Mouse (Mus musculus): ENCODE measurements around the gene Cavin1. TPM values are rescaled to one million over a fixed set of nuclear protein-coding genes. Genes with fewer than 3 reads are reported as not detected.
"Not testable (repeated sequence)": the region's sequence is repeated elsewhere in the genome, so short reads cannot be mapped to it uniquely, and the experiment has no call there.

Gene Cavin1
- 10 to 100 TPM; 14.2 to 15.8 TPM for total RNA-seq (2021)

DNA sequence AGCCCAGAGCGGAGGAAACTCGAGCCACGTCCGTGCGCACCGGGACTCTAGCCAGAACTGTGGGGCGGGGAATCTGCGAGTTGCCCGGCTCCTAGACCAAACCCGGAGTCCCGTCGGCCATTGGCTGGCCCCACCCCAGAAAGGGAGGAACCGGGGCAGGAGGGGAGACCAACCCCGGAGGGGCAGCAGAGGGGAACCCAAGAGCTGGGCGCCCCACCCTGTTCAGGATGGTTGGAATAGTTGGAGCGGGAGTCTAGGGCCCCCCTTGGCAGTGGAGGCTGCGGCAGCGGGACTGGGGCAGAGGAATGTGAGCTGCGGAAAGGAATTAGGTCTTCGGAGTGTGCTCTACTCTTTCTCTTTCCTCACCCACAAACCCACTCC lies at the start of gene Cavin1:
Cavin1 (minus strand) TSS at position 331 of the 381 bp plus-strand sequence.
- peak; percentile 25 to 49 for DNase-seq (ENCODE audit: extremely low spot score in 1 of 2, low spot score in 1 of 2)

DNA sequence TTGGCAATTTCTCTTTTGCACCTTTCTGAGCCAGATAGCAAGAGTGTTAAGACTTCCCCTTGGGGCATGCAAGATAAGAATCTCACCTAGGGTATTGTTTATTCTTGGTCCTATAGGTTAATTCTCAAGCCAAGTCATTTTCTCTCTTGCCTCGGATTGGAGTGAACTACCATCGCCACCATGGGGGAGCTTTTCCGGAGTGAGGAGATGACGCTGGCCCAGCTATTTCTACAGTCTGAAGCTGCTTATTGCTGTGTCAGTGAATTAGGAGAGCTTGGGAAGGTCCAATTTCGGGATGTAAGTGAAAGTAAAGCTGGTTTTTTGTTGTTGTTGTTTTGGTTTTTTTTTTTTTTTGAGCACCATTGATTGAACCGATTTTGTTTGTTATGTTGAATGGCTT lies 41.0 kb upstream of the Cavin1 start:
- no peak for DNase-seq (ENCODE audit: extremely low spot score in 1 of 2, low spot score in 1 of 2)

DNA sequence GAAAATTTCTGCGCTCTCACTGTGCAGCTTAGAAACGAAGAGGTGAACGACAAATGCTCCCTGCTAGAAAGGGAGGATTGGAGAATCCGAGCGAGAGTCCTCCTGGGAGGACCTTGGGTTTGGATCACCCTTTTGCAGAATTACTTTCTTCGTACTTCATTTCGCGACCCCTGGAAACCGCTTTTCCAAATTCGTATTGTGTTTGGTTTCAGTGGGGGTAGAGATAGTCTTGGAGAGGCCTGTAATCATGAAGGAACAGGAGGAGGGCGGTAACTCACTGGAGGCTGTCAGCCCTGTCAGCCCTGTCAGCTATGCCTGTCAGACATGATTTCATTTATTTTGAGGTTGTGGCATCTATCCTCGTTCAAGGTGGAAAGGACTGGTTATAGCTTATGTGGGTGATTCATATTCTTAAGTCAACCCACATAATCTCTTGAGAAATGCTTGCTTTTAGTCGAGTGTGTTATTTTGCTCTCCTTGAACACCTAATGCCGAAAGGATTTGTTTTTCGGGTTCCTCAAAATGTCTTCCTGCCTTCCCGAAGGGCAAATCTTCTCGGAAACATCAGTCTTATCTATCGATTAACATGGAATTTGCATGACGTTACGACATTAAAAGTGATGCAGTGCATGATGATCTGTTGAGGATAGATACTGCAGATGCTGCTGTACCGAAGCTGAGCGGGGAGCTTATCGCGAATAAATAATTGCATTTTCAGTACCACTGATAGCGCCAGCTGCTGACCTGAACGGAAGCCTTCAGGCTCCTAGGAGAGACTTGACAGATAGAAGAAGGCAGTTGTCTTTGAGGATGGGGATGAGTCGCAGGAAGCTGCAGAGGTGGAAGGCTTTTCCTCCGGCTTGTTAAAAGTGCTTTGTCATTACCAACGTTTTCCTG lies 39.4 kb upstream of the Cavin1 start:
- DNase-seq (ENCODE audit: extremely low spot score in 1 of 2, low spot score in 1 of 2) = peak; percentile 23 to 32

DNA sequence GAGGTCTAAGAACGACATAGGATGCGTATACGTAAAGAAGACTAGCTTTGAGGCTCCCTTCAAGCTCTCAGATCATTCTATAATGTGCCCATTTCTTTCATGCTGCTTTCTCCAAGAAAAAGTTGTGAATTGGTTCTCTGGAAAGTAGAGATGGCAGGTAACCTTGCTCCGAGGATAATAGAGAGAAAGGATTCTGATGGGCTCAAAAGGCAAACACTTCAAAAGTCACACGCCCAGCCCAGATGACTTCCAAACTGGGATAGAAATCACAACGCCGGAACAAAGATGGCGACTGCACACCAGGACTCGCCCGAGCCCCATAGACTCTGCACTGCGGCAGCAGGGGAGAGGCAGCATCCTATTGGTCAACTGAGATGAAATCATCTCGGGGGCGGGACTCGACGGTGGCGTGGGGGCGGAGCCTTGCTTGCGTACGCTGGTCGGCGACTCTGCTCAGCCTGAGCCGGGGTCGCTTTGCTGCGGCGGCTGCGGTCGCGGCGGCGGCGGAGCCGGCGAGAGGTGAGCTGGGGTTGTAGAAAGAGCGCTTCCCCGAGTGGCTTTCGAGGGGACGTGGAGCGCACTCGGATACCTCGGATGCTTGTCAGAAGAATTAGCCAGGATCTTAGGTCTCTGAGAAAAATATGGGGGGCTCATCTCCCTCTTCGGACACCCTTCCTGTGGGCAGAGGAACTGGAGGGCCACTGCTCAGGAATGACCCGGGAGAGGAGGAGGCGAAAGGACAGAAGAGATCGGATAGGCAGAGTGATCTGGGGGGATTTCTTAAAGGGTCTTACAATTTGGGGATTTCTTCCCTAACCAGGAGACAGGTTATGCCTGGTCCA lies 38.6 kb upstream of the Cavin1 start, which contains the start of gene Atp6v0a1:
Atp6v0a1 (plus strand) TSS at position 407 of the 842 bp plus-strand sequence.
- peak; percentile 91 to 93 for DNase-seq (ENCODE audit: extremely low spot score in 1 of 2, low spot score in 1 of 2)

DNA sequence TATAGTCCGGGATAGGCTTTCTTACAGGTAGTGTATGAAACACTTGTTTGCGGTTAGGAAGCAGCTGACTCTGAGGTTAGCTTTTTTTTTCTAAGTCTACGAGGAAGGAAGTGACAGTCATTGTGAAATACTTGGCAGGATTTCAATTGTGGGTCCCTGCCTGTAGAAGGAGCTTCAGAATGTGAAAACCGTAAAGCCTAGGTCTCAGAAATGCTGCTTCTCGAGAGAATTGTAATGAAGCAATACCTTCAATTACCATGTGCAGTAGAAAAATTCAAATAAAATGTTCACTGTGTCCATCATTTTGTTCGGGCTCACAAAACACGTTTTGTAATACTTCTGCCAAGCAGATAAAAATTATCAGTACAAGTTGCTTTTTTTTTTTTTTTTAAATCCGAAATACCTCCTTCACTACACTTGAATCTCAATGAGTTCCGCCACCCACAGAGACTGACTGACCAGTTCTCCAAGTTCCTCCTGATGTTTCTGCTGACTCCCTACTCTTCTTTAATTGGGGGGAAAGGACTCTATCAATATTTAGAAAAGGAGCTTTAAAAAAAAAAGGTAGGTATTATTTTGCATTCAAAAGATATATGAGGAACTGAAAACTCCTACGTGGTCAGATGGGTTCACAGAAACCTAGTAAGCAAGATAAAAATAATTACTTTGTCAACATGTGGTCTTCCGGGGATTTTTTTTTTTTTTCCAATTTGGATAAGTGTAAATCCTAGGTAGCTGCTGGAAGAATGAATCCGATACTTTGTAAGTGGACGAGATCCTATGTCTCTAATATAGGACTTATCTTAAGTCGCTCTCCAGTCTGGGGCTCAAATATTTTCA lies 37.7 kb upstream of the Cavin1 start:
- no peak for DNase-seq (ENCODE audit: extremely low spot score in 1 of 2, low spot score in 1 of 2)

DNA sequence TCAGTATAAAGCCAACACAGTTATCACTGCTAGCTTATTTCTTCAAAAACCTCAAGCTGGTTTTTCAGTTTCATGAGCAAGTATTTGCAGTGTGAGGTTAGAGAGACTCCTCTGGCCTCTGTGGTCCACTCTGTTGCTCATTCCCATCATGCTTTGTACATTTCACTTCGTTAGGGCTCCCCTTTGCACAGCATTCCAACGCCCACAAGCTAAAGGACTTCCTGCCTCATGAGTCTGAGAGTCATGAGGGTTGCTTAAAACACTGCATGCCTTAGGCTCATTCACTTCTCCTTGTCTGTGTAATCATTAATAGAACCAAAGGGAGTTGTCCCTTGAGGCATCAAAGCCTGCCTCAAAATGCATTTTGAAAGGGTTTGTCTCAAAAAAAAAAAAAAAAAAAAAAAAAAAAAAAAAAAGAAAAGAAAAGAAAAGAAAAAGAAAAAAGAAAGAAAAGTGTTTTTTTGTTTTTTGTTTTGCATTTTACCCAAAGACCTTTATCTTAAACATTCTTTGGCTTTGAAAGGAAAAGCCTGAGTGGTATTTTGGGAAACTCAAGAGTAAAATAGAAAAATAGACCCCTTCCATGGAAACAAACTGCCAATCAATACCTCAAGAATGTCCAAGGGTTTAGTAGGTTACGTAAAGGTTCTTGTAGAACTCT lies 32.5 kb upstream of the Cavin1 start:
- DNase-seq (ENCODE audit: extremely low spot score in 1 of 2, low spot score in 1 of 2) = no peak

DNA sequence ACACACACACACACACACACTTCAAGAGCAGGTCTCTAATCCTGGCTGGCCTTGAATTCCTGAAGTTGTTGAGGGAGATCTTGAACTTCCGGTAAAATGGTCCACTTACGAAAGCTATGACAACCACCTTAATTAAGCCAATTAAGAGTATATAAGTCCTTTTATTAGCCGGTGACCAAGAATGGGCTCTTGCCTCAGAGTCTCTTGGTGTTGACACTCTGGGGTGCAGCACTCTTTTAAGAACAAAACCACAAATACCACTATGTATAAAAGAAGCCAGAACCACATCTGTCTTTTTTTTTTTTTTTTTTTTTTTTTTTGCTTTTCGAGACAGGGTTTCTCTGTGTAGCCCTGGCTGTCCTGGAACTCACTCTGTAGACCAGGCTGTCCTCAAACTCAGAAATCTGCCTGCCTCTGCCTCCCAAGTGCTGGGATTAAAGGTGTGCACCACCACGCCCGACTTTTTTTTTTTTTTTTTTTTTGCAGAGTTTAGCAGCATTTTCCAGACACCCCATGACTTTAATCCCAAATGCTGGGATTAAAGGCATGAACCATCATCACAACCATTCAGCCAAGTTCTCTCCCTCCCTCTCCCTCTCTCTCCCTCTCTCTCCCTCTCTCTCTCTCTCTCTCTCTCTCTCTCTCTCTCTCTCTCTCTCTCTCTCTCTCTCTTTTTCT lies 31.3 kb upstream of the Cavin1 start:
- DNase-seq (ENCODE audit: extremely low spot score in 1 of 2, low spot score in 1 of 2) = not testable (repeated sequence)

DNA sequence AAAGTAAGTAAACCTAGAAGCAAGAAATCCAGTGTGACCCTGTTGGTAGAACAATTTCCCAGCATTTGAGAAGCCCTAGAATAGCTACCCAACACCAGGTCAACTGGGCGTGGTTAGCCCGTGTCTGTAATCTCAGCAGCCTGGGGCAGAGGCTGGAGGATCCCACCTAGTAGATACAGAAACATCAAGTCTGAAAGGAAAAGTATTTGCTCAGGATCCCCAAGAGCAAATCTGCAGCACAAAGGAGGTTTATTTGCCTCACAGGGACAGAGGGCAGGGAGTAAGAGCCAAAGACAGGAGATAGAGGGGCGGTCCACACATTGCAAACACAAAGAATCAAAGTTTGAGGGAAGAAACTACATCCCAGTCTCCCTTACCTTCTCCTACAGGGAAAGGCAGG lies 28.6 kb upstream of the Cavin1 start:
- DNase-seq (ENCODE audit: extremely low spot score in 1 of 2, low spot score in 1 of 2) = no peak

DNA sequence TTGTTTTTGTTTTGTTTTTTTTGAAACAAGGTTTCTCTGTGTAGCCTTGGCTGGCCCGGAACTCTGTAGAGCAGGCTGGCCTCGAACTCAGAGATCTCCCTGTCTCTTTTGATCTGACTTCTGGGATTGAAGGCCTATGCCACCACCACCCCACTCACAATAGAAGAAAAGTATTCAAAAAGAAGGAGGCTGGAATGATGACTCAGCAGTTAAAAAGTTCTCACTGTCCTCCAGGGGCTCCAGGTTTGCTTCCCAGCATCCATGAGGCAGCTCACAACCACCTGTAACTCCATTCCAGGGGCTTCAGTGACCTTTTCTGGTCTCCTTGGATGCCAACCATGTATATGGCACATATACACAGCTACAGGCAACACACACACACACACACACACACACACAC lies 28.1 kb upstream of the Cavin1 start:
- no peak for DNase-seq (ENCODE audit: extremely low spot score in 1 of 2, low spot score in 1 of 2)

DNA sequence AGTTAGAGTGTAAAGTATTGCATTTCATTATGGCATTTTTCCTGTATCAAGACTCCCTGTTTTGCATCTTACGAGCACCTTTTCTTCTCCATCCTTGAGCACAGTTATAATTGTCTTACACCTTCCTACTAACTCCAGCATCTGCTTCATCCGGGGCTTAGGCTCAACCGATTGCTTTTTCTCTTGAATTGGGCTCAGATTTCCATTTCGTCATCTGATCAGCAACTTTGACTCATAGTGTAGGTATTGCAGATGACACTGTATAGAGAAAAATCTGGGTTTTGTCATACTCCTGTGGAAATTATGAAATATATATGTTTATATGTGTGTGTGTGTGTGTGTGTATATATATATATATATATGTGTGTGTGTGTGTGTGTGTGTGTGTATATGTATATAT lies 25.8 kb upstream of the Cavin1 start:
- DNase-seq (ENCODE audit: extremely low spot score in 1 of 2, low spot score in 1 of 2) = no peak

DNA sequence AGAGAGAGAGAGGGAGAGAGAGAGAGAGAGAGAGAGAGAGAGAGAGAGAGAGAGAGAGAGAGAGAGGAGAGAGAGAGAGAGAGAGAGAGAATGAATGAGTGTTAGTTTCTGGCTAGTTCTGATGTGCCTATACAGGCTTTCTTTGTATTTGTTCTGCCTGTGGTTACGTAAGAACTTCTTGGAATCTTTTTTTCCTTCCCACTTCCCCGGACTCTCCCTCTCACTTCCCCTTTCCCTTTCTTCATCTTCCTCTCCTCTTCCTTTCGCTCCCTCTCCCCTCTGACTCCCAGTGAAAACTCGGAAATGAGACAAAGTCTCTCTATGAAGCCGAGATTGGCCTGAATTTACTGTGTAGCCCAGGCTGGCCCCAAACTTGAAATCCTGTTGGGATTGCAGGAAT lies 24.0 kb upstream of the Cavin1 start:
- no peak for DNase-seq (ENCODE audit: extremely low spot score in 1 of 2, low spot score in 1 of 2)

DNA sequence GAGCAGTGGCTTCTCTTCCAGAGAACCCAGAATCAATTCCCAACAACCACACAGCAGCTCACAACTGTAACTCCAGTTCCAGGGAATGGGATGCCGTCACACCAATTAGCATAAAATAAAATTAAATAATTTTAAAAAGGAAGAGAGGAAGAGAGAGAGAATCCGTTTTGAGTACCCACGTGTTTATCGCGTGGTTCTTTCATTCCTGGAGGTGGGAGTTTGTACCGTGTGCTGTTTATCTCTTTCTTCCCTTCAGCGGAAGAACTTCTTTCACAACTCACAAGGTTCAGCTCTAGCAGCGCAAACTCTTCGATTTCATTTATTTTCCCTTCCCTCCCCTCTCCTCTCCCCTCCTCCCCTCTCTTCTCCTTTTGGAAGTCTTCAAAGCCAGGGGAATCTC lies 23.5 kb upstream of the Cavin1 start:
- no peak for DNase-seq (ENCODE audit: extremely low spot score in 1 of 2, low spot score in 1 of 2)

DNA sequence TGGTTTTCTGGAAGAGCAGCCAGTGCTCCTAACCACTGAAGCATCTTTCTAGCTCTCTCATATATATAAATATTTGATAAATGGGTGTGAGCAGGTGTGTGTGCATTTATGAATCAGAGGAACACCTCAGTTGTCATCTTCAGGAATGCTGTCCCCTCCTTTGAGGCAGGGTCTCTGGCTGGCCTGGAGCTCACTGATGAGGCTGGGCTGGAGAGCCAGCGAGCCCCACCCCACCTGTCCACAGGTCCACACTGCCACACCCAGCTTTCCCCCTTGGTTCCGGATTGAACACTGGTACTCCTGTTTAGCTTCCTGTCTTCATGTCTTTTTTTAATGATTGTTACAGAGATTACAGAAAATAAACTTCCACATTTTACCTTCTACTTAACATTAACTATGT lies 22.8 kb upstream of the Cavin1 start:
- DNase-seq (ENCODE audit: extremely low spot score in 1 of 2, low spot score in 1 of 2) = no peak

DNA sequence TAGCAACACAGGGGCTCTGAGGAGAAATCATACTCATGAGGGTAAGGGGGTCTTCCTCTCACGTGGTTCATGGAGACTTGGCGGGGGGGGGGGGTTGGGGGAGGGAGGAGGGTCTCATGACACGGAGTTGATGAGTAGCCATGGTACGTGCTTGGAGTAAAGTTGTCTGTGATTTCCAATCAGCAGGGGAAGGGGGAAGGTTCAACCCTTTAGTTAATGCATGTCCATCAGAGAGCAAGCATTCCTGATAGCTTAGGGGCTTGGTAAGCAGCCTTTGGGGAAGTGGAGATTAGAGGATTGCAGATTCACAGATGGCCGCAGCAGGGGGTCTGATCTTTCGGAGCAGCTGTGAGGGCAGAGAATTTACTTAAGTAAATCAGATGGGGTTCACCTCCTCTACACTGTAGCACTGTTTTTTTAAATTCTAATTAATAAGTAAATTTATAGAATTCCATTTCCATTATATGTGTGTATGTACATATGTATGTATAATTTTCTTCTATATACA lies 20.4 kb upstream of the Cavin1 start:
- DNase-seq (ENCODE audit: extremely low spot score in 1 of 2, low spot score in 1 of 2) = no peak

DNA sequence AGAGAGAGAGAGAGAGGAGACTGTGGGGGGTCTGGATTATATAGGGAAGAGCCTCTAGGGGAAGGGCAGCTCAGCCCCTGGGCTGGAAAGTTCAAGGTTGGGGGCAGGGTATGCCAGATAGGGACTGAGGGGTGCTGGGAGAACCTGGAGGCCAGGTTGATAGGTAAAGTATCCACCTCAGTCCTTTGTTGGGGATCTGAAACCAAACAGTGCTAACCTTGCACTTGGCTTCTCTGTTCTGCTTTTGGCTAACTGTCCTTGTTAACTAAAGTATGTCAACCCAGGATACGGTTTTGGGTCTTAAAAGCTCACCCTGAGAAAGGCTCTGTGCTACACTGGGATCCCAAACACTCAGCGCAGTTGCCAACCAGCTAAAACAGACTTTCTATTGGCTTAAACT lies 19.0 kb upstream of the Cavin1 start:
- DNase-seq (ENCODE audit: extremely low spot score in 1 of 2, low spot score in 1 of 2) = no peak

DNA sequence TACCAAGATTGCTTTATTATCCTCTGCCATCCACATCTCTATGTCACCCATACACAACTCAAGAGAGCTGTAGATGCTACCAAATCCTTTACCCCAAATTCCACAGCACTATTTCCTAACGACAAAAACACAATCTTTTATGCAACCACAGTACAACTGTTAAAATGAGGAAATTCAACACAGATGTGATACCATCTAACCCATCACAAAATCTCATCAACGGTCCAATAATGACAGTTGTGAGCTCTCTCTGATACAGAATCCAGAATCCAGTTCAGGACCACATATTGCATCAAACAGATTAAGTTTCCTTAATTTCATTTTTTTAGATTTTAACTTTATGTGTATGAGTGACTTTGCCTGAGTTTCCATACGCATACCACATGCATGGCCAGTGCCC lies 18.0 kb upstream of the Cavin1 start:
- no peak for DNase-seq (ENCODE audit: extremely low spot score in 1 of 2, low spot score in 1 of 2)

DNA sequence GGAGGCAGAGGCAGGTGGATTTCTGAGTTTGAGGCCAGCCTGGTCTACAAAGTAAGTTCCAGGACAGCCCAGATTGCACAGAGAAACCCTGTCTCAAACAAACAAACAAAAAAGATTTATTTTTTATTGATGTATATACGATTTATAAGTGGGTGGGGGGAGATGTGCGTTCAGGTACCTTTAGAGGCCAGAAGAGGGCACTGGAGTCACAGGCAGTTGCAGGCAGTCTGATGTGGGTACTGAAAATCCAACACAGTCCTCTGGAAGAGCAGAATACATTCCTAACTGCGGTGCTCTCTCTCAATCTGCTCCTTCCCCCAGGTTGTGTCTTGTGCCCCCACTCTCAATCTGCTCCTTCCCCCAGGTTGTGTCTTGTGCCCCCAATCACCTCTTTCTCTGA lies 14.9 kb upstream of the Cavin1 start:
- no peak for DNase-seq (ENCODE audit: extremely low spot score in 1 of 2, low spot score in 1 of 2)

DNA sequence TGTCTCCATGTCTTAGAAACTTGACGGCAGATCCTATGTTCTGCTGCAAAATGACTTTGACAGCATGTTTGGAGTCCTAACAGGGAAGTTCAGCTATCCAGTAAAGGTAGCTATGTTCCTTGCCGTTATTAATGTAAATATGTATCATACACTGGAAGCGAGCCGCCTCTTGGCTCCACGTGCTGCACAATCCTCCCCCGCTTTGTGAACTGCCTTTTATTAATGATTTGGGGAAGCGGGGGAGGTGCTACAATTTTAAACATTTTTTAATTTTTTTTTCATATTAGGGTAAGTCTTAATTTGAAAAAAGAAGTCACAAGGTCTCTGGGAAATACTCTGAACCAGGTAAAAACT lies 13.1 kb upstream of the Cavin1 start:
- DNase-seq (ENCODE audit: extremely low spot score in 1 of 2, low spot score in 1 of 2) = no peak

DNA sequence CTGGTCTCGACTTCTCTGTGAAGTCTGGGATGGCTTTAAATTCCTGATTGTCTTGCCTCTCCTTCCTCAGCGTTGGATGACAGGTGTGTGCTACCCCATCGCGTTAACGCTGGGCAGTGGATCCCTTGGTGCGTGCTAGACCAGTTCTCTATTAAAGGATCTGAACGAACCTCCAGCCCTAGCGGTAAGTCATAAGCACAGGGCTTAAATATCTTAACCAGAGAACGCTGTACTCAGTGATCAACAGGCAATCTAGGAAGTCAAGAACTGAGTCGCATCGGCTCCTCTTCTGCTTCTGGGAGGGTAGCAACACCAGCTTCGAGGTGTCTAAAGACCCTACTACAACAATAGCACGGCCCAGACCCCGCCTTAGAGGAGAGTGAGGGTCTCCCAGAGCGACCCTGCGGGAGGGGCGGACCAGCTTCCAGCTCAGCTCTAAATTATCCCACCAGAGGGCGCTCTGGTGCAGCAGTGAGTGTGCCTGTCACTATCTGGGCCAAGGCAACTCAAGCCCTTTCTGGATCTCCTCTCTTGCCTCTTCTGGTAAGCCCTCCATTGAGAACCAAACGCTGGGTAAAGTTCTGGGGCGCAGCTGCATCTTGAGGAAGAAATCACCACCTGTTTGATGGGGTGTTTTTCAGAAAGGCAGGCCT lies 12.6 kb upstream of the Cavin1 start:
- DNase-seq (ENCODE audit: extremely low spot score in 1 of 2, low spot score in 1 of 2) = peak; percentile 65 to 93
